Mouse (Mus musculus): ENCODE data around the gene Wdr20. TPM values are rescaled to one million over a fixed set of nuclear protein-coding genes. Genes with fewer than 3 reads are reported as not detected.

Gene Wdr20
- polyA plus RNA-seq, 1 experiment, result 15.5 TPM

- Histone ChIP-seq H3K36me3 (ENCODE audit: control insufficient read depth, insufficient read depth, low read length) (no peaks in the 10 kb centered on the region), H3K27me3 (ENCODE audit: control insufficient read depth, insufficient read depth, low read length) (no peaks in the 10 kb centered on the region), H3K27ac (ENCODE audit: insufficient read depth, low read depth, low read length) (no peak overlapping the region), H3K4me1 (ENCODE audit: control insufficient read depth, insufficient read depth, insufficient read length, low read length) (no peaks in the 10 kb centered on the region), H3K4me3 (ENCODE audit: low read depth, low read length) (no peak overlapping the region)
- TF ChIP-seq POLR2A (IDR thresholded peaks at IDR 0.05; ENCODE audit: low read depth, low read length), result no peak
- no peak for TF ChIP-seq CTCF (IDR thresholded peaks at IDR 0.05; ENCODE audit: extremely low read depth, insufficient read length, insufficient replicate concordance, low read depth, low read length)
- 97% methylated on average over 3 of the region's 3 CpGs for WGBS
Measured at GRCm38 (mm10) chr12:110835182-110835581, 97.4 kb downstream of the Wdr20 start.

DNA sequence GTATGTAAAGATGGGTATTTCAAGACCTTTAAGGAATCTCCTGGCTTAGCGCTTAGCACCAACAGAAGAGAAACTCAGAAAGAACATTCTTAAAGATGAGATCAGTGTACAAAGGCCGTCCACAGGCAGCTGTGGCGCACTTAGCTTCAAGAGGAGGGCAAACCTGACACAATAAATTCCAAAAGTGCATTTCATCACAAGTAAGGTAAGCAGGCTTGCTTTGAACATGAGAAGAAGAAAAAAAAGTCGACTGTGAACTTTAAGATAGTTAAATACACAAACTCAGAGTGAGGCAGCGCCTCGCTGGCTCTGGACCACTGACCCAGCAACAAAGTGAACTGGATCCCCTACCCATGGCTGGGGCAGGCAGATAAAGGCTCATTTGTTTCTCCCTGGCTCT lies 99.0 kb downstream of the Wdr20 start:
- Histone ChIP-seq H3K4me1 (ENCODE audit: control insufficient read depth, insufficient read depth, insufficient read length, low read length) (no peaks in the 10 kb centered on the region), H3K27ac (ENCODE audit: insufficient read depth, low read depth, low read length) (no peak overlapping the region)
- WGBS, result 23% methylated on average over 6 of the region's 6 CpGs

GRCm38 (mm10) chr12:110837192-110837841 lies 99.6 kb downstream of the Wdr20 start:
- Histone ChIP-seq H3K27me3 (ENCODE audit: control insufficient read depth, insufficient read depth, low read length) (no peaks in the 10 kb centered on the region), H3K36me3 (ENCODE audit: control insufficient read depth, insufficient read depth, low read length) (no peaks in the 10 kb centered on the region), H3K4me3 (ENCODE audit: low read depth, low read length) (no peak overlapping the region), H3K27ac (ENCODE audit: insufficient read depth, low read depth, low read length) (no peak overlapping the region), H3K4me1 (ENCODE audit: control insufficient read depth, insufficient read depth, insufficient read length, low read length) (no peaks in the 10 kb centered on the region)
- TF ChIP-seq POLR2A (IDR thresholded peaks at IDR 0.05; ENCODE audit: low read depth, low read length) (no peak), CTCF (IDR thresholded peaks at IDR 0.05; ENCODE audit: extremely low read depth, insufficient read length, insufficient replicate concordance, low read depth, low read length) (no peak)
- 59% methylated on average over 5 of the region's 5 CpGs for WGBS

More for the DNA sequence above, 99.0 kb downstream of the Wdr20 start:
- Histone ChIP-seq H3K36me3 (ENCODE audit: control insufficient read depth, insufficient read depth, low read length) (no peaks in the 10 kb centered on the region), H3K27me3 (ENCODE audit: control insufficient read depth, insufficient read depth, low read length) (no peaks in the 10 kb centered on the region), H3K4me3 (ENCODE audit: low read depth, low read length) (no peak overlapping the region)
- TF ChIP-seq CTCF (IDR thresholded peaks at IDR 0.05; ENCODE audit: extremely low read depth, insufficient read length, insufficient replicate concordance, low read depth, low read length) (no peak), POLR2A (IDR thresholded peaks at IDR 0.05; ENCODE audit: low read depth, low read length) (no peak)

DNA sequence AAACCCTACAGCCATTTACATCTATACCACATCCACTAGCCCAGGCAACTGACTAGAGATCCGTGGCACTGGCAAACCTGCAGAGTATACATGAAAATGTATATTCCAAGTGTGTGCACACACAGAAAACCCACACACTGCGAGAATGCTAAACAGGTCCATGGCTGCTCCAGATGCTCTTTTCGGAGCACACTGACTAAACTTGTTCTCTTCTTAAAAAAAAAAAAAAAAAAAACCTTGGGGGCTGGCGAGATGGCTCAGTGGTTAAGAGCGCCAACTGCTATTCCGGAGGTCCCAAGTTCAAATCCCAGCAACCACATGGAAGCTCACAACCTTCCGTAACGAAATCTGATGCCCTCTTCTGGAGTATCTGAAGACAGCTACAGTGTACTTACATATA lies 100.1 kb downstream of the Wdr20 start:
- Histone ChIP-seq H3K36me3 (ENCODE audit: control insufficient read depth, insufficient read depth, low read length) (no peaks in the 10 kb centered on the region), H3K4me3 (ENCODE audit: low read depth, low read length) (no peak overlapping the region), H3K4me1 (ENCODE audit: control insufficient read depth, insufficient read depth, insufficient read length, low read length) (no peaks in the 10 kb centered on the region), H3K27ac (ENCODE audit: insufficient read depth, low read depth, low read length) (no peak overlapping the region), H3K27me3 (ENCODE audit: control insufficient read depth, insufficient read depth, low read length) (no peaks in the 10 kb centered on the region)
- 91% methylated on average over 8 of the region's 8 CpGs for WGBS
- no peak for TF ChIP-seq CTCF (IDR thresholded peaks at IDR 0.05; ENCODE audit: extremely low read depth, insufficient read length, insufficient replicate concordance, low read depth, low read length)
- no peak for TF ChIP-seq POLR2A (IDR thresholded peaks at IDR 0.05; ENCODE audit: low read depth, low read length)

GRCm38 (mm10) chr12:110840348-110841198 lies 102.8 kb downstream of the Wdr20 start, which contains the start of gene Mok:
Gene Mok (minus strand): TSS chr12:110840939.
- Histone ChIP-seq H3K4me3 (ENCODE audit: low read depth, low read length) (peak within 1 kb of the TSS; percentile 91), H3K4me1 (ENCODE audit: control insufficient read depth, insufficient read depth, insufficient read length, low read length) (no peaks in the 10 kb centered on the region), H3K27ac (ENCODE audit: insufficient read depth, low read depth, low read length) (no peak within 1 kb of the TSS), H3K36me3 (ENCODE audit: control insufficient read depth, insufficient read depth, low read length) (no peaks in the 10 kb centered on the region), H3K27me3 (ENCODE audit: control insufficient read depth, insufficient read depth, low read length) (no peaks in the 10 kb centered on the region)
- TF ChIP-seq POLR2A (IDR thresholded peaks at IDR 0.05; ENCODE audit: low read depth, low read length), result no peak
- no peak for TF ChIP-seq CTCF (IDR thresholded peaks at IDR 0.05; ENCODE audit: extremely low read depth, insufficient read length, insufficient replicate concordance, low read depth, low read length)
- under 1% methylated on average over 71 of the region's 71 CpGs for WGBS

DNA sequence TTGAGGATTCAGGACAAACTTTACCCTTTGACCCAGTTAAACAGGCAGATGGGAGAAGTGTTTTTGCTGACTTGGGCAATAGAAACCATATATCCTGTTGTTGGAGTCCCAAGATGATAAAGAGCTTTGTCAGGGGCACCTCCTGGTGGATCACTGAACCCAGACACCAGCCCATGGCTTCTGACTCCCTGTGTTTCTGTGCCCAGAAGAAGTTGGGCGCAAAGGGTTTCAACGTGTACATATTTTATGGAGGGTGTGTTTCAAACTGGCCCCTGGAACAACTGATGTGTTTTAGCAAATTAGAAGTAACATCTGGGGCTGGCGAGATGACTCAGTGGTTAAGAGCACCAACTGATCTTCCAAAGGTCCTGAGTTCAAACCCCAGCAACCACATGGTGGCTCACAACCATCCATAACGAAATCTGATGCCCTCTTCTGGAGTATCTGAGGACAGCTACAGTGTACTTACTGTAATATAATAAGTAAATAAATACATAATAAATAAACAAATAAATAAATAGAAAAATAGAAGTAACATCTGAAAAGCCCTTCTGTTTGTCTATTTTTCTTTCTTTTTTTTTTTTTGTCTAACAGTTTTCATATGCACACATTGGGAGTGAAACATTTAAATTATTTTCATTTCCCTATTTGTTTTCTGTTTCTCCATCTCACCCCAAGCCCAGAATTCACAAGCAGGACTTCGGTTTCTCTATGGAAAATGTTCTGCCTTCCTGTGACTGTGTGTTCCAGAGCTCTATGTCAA lies 104.2 kb downstream of the Wdr20 start:
- H3K4me3 ChIP-seq (ENCODE audit: low read depth, low read length), result no peak overlapping the region
- TF ChIP-seq CTCF (IDR thresholded peaks at IDR 0.05; ENCODE audit: extremely low read depth, insufficient read length, insufficient replicate concordance, low read depth, low read length) (no peak), POLR2A (IDR thresholded peaks at IDR 0.05; ENCODE audit: low read depth, low read length) (no peak)
- no peak overlapping the region for H3K27ac ChIP-seq (ENCODE audit: insufficient read depth, low read depth, low read length)
- WGBS, result 64% methylated on average over 5 of the region's 5 CpGs
- no peaks in the 10 kb centered on the region for H3K4me1 ChIP-seq (ENCODE audit: control insufficient read depth, insufficient read depth, insufficient read length, low read length)
- H3K27me3 ChIP-seq (ENCODE audit: control insufficient read depth, insufficient read depth, low read length), result no peaks in the 10 kb centered on the region
- H3K36me3 ChIP-seq (ENCODE audit: control insufficient read depth, insufficient read depth, low read length), result no peaks in the 10 kb centered on the region
